ENCODE assay signal across 23 mouse cellular contexts in genomic region chr5:31297981-31298380, GRCm38 (mm10). TPM values are rescaled to one million over a fixed set of nuclear protein-coding genes. Genes with fewer than 3 reads are reported as not detected.
A peak's percentile ranks its signal among the peaks of the same experiment; 100 is the strongest.
DNase-seq lines count a peak whose midpoint lies in the region; ATAC-seq and TF ChIP-seq lines count a peak whose summit lies in the region.
"Had no signal": no experiment of that assay in that cellular context is flagged by ENCODE, and none has a peak within 500 bp of the region (broad histone marks: within the 10 kb centered on the region; RNA-seq: fewer than 3 reads in every experiment).

No protein-coding gene starts in this region.

- peak; percentile 50 for DNase-seq in kidney, adult 2 months
- peak; percentile 20 to 44 for DNase-seq in kidney, postnatal 36 days
- no peak for DNase-seq in kidney, postnatal 10 days
- DNase-seq in liver, postnatal 0 days = peak; percentile 21
- DNase-seq in adrenal gland, postnatal 14 days = no peak
- DNase-seq: adrenal gland, postnatal 36 days; cerebellum, adult 8-10 months; cerebellum, postnatal 14 days; gastrocnemius, postnatal 10 days; heart, adult 2 months; heart, postnatal 14 days had no signal

- no peak overlapping the region for H3K4me2 ChIP-seq in kidney, embryonic 16.5 days (replicated peaks; ENCODE audit: low read depth, low read length)
- peak overlapping the region; percentile 20 for H3K4me2 ChIP-seq in liver, embryonic 15.5 days
- peak overlapping the region; percentile 50 for H3K4me2 ChIP-seq in liver, postnatal 0 days (ENCODE audit: low read depth, low read length)
- H3K4me2 ChIP-seq: embryonic facial prominence, embryonic 12.5 days; forebrain, embryonic 15.5 days; heart, embryonic 11.5 days; heart, embryonic 15.5 days; hindbrain, embryonic 14.5 days had no signal

- no peaks in the 10 kb centered on the region for H3K9me3 ChIP-seq in kidney, embryonic 16.5 days (ENCODE audit: low read length)
- H3K9me3 ChIP-seq in liver, embryonic 15.5 days (replicated peaks) = no peaks in the 10 kb centered on the region
- no peaks in the 10 kb centered on the region for H3K9me3 ChIP-seq in liver, postnatal 0 days (ENCODE audit: low read length)
- H3K9me3 ChIP-seq: embryonic facial prominence, embryonic 12.5 days; forebrain, embryonic 15.5 days; heart, embryonic 15.5 days; hindbrain, embryonic 10.5 days had no signal

- no peaks in the 10 kb centered on the region for H3K36me3 ChIP-seq in kidney, adult 2 months (ENCODE audit: control insufficient read depth, insufficient read depth, low read length)
- H3K36me3 ChIP-seq in kidney, embryonic 16.5 days (ENCODE audit: insufficient read depth, low read length) = no peaks in the 10 kb centered on the region
- H3K36me3 ChIP-seq in liver, embryonic 15.5 days (replicated peaks) = 0 out of 2 replicates have a peak, but pooled peaks cover under 1% of the 10 kb centered on the region
- H3K36me3 ChIP-seq in liver, postnatal 0 days (replicated peaks; ENCODE audit: insufficient read depth, low read length) = no peaks in the 10 kb centered on the region; the same call in 1 of the 2 replicates
- H3K36me3 ChIP-seq: heart, embryonic 15.5 days had no signal

- H3K27ac ChIP-seq in kidney, adult 2 months (ENCODE audit: insufficient read depth, low read depth, low read length) = no peak overlapping the region
- H3K27ac ChIP-seq in kidney, embryonic 16.5 days (ENCODE audit: low read length) = no peak overlapping the region
- H3K27ac ChIP-seq in liver, embryonic 15.5 days (replicated peaks) = 0 out of 2 replicates have a peak overlapping the region, but pooled peaks have one; percentile 53
- H3K27ac ChIP-seq in liver, postnatal 0 days (ENCODE audit: low read depth) = no peak overlapping the region; the same call in 1 of the 2 replicates
- H3K27ac ChIP-seq: embryonic facial prominence, embryonic 12.5 days; forebrain, embryonic 15.5 days; heart, adult 2 months; heart, embryonic 15.5 days; hindbrain, embryonic 10.5 days; hindbrain, embryonic 14.5 days had no signal

- no peak for TF ChIP-seq CTCF in kidney, adult 2 months (conservative IDR thresholded peaks at IDR 0.05; ENCODE audit: insufficient read depth, insufficient read length, low read depth, low read length)
- TF ChIP-seq CTCF in liver, postnatal 0 days (IDR thresholded peaks at IDR 0.05; ENCODE audit: low read depth) = no peak

- ATAC-seq in kidney, embryonic 16.5 days (ENCODE audit: low FRiP score, low TSS enrichment) = no peak
- no peak for ATAC-seq in liver, embryonic 15.5 days (ENCODE audit: insufficient read depth)
- peak; percentile 48 for ATAC-seq in liver, postnatal 0 days
- ATAC-seq: forebrain, embryonic 15.5 days had no signal

- TF ChIP-seq POLR2A in kidney, adult 2 months (IDR thresholded peaks at IDR 0.05; ENCODE audit: low read depth, low read length) = no peak

- no peaks in the 10 kb centered on the region for H3K27me3 ChIP-seq in kidney, adult 2 months (replicated peaks; ENCODE audit: control insufficient read depth, insufficient read depth, low read length)
- H3K27me3 ChIP-seq in kidney, embryonic 16.5 days (ENCODE audit: insufficient read depth, low read length) = no peaks in the 10 kb centered on the region
- H3K27me3 ChIP-seq in liver, embryonic 15.5 days = peaks cover 58% of the 10 kb centered on the region
- peaks cover 4% of the 10 kb centered on the region; the same call in 1 of the 2 replicates for H3K27me3 ChIP-seq in liver, postnatal 0 days (ENCODE audit: insufficient read depth, low read length)
- H3K27me3 ChIP-seq: embryonic facial prominence, embryonic 12.5 days; forebrain, embryonic 15.5 days; heart, embryonic 15.5 days had no signal

- WGBS in kidney, adult 2 months = 58% methylated on average over 3 of the region's 3 CpGs
- 67% methylated on average over 3 of the region's 3 CpGs for WGBS in kidney, embryonic 16.5 days
- WGBS in liver, embryonic 15.5 days (ENCODE audit: insufficient replicate concordance) = 39% methylated on average over 3 of the region's 3 CpGs
- WGBS in liver, postnatal 0 days (ENCODE audit: insufficient replicate concordance) = 47% methylated on average over 3 of the region's 3 CpGs

- no peak overlapping the region for H3K9ac ChIP-seq in kidney, embryonic 16.5 days (replicated peaks; ENCODE audit: low read length)
- no peak overlapping the region for H3K9ac ChIP-seq in liver, embryonic 15.5 days
- no peak overlapping the region for H3K9ac ChIP-seq in liver, postnatal 0 days (replicated peaks)
- H3K9ac ChIP-seq: embryonic facial prominence, embryonic 12.5 days; forebrain, embryonic 15.5 days; heart, embryonic 15.5 days; hindbrain, embryonic 14.5 days had no signal

- H3K4me3 ChIP-seq in kidney, adult 2 months (ENCODE audit: insufficient read depth, low read depth, low read length) = no peak overlapping the region
- no peak overlapping the region for H3K4me3 ChIP-seq in kidney, embryonic 16.5 days (ENCODE audit: low read length)
- peak overlapping the region; percentile 16; the same call in 1 of the 2 replicates for H3K4me3 ChIP-seq in liver, embryonic 15.5 days (replicated peaks)
- H3K4me3 ChIP-seq in liver, postnatal 0 days (ENCODE audit: low read depth, low read length) = 0 out of 2 replicates have a peak overlapping the region, but pooled peaks have one; percentile 1
- H3K4me3 ChIP-seq: embryonic facial prominence, embryonic 12.5 days; forebrain, embryonic 15.5 days; heart, adult 2 months; heart, embryonic 15.5 days; hindbrain, embryonic 10.5 days had no signal

- no peak for TF ChIP-seq EP300 in liver, postnatal 0 days (IDR thresholded peaks at IDR 0.05; ENCODE audit: low read depth)

- H3K4me1 ChIP-seq in kidney, adult 2 months (ENCODE audit: control insufficient read depth, insufficient read depth, low read length) = no peaks in the 10 kb centered on the region
- H3K4me1 ChIP-seq in kidney, embryonic 16.5 days (ENCODE audit: insufficient read depth, low read length) = peaks cover 10% of the 10 kb centered on the region
- peaks cover 14% of the 10 kb centered on the region for H3K4me1 ChIP-seq in liver, embryonic 15.5 days (replicated peaks)
- H3K4me1 ChIP-seq in liver, postnatal 0 days (ENCODE audit: insufficient read depth) = peaks cover 5% of the 10 kb centered on the region

RNA-seq across cellular contexts. Expression of gene Gckr, which starts 0.7 kb away (rescaled TPM):
- polyA plus RNA-seq in kidney, adult 2 months (2012; rRNA removed) = 0.09 and 0.38 TPM in 2 replicates
- 0.24 and 0.45 TPM in 2 replicates for polyA plus RNA-seq in kidney, embryonic 16.5 days (2015; fragmentation: Nextera tagmentation; extraction: Ambion mirVana)
- polyA plus RNA-seq in liver, embryonic 15.5 days (2015; fragmentation: Nextera tagmentation; extraction: Ambion mirVana) = 19.4 and 25.0 TPM in 2 replicates
- polyA plus RNA-seq in liver, postnatal 0 days (2015; fragmentation: Nextera tagmentation; extraction: Ambion mirVana) = 53.7 and 63.1 TPM in 2 replicates
- 1.6 and 13.8 TPM in 2 replicates for total RNA-seq in adrenal gland, postnatal 14 days (2021)
- total RNA-seq: heart, adult 2 months; heart, postnatal 14 days had no signal
- polyA plus RNA-seq: heart, adult 2 months; hindbrain, embryonic 10.5 days had no signal

RNA-seq across cellular contexts. Expression of gene Fndc4, which starts 2.1 kb away (rescaled TPM):
- 8.8 and 14.0 TPM in 2 replicates for polyA plus RNA-seq in kidney, adult 2 months (2012; rRNA removed)
- polyA plus RNA-seq in kidney, embryonic 16.5 days (2015; fragmentation: Nextera tagmentation; extraction: Ambion mirVana) = 42.5 and 46.1 TPM in 2 replicates
- polyA plus RNA-seq in liver, embryonic 15.5 days (2015; fragmentation: Nextera tagmentation; extraction: Ambion mirVana) = 4.5 and 4.6 TPM in 2 replicates
- 4.4 and 5.4 TPM in 2 replicates for polyA plus RNA-seq in liver, postnatal 0 days (2015; fragmentation: Nextera tagmentation; extraction: Ambion mirVana)
- total RNA-seq in adrenal gland, postnatal 14 days (2021) = 10.9 and 12.2 TPM in 2 replicates

RNA-seq across cellular contexts. Expression of gene Ift172, which starts 7.1 kb away (rescaled TPM):
- polyA plus RNA-seq in kidney, adult 2 months (2012; rRNA removed) = 33.2 and 34.2 TPM in 2 replicates
- polyA plus RNA-seq in kidney, embryonic 16.5 days (2015; fragmentation: Nextera tagmentation; extraction: Ambion mirVana) = 39.7 and 40.6 TPM in 2 replicates
- polyA plus RNA-seq in liver, embryonic 15.5 days (2015; fragmentation: Nextera tagmentation; extraction: Ambion mirVana) = 3.9 and 4.5 TPM in 2 replicates
- polyA plus RNA-seq in liver, postnatal 0 days (2015; fragmentation: Nextera tagmentation; extraction: Ambion mirVana) = 2.3 and 2.7 TPM in 2 replicates
- 36.0 and 41.5 TPM in 2 replicates for total RNA-seq in adrenal gland, postnatal 14 days (2021)

RNA-seq across cellular contexts. Expression of gene Krtcap3, which starts 46.5 kb away (rescaled TPM):
- polyA plus RNA-seq in kidney, adult 2 months (2012; rRNA removed) = 19.7 and 23.6 TPM in 2 replicates
- polyA plus RNA-seq in kidney, embryonic 16.5 days (2015; fragmentation: Nextera tagmentation; extraction: Ambion mirVana) = 22.9 and 26.8 TPM in 2 replicates
- polyA plus RNA-seq in liver, embryonic 15.5 days (2015; fragmentation: Nextera tagmentation; extraction: Ambion mirVana) = 3.9 and 4.9 TPM in 2 replicates
- polyA plus RNA-seq in liver, postnatal 0 days (2015; fragmentation: Nextera tagmentation; extraction: Ambion mirVana) = 6.5 and 7.5 TPM in 2 replicates
- 2.7 and 4.8 TPM in 2 replicates for total RNA-seq in adrenal gland, postnatal 14 days (2021)

RNA-seq across cellular contexts. Expression of gene Gm9970, which starts 56.9 kb away (rescaled TPM):
- polyA plus RNA-seq in kidney, adult 2 months (2012; rRNA removed) = 0.45 and 0.96 TPM in 2 replicates
- polyA plus RNA-seq in kidney, embryonic 16.5 days (2015; fragmentation: Nextera tagmentation; extraction: Ambion mirVana) = 0.52 TPM in 1 of 2 replicates, not detected in the other
- polyA plus RNA-seq in liver, embryonic 15.5 days (2015; fragmentation: Nextera tagmentation; extraction: Ambion mirVana) = 0.23 TPM in 1 of 2 replicates, not detected in the other
- 0.28 TPM in 1 of 2 replicates, not detected in the other for polyA plus RNA-seq in liver, postnatal 0 days (2015; fragmentation: Nextera tagmentation; extraction: Ambion mirVana)
- not detected in 2 replicates for total RNA-seq in adrenal gland, postnatal 14 days (2021)
- total RNA-seq: adrenal gland, adult 2 months; adrenal gland, postnatal 36 days; ES-E14; gastrocnemius, postnatal 10 days; heart, adult 2 months; heart, postnatal 14 days had no signal
- polyA plus RNA-seq: cortical plate, adult 2 months; forebrain, embryonic 11.5 days had no signal

Comparison
In these comparisons a context has a peak if more than half of its experiments do, and no peak if none do; other contexts are left out.
1. DNase-seq: peak in kidney, adult 2 months (single experiment), kidney, postnatal 36 days (2 of 2) and liver, postnatal 0 days (single experiment); none in kidney, postnatal 10 days (single experiment) and adrenal gland, postnatal 14 days (single experiment).
2. H3K4me3 ChIP-seq: peak in liver, embryonic 15.5 days (single experiment) and liver, postnatal 0 days (single experiment); none in kidney, adult 2 months (single experiment) and kidney, embryonic 16.5 days (single experiment).
3. RNA of gene Gckr, which starts 0.7 kb away (polyA plus RNA-seq): 53.7 to 63.1 TPM in liver, postnatal 0 days and 19.4 to 25.0 TPM in liver, embryonic 15.5 days; 0.24 to 0.45 TPM in kidney, embryonic 16.5 days and 0.09 to 0.38 TPM in kidney, adult 2 months; every median in the first group is over 10 times any median in the second.